Mouse (Mus musculus): ENCODE data around the gene Ehd4. TPM values are rescaled to one million over a fixed set of nuclear protein-coding genes. Genes with fewer than 3 reads are reported as not detected.

Gene Ehd4
- polyA plus RNA-seq, 1 experiment from 2014 or later, result 67.6 TPM

GRCm38 (mm10) chr2:120149634-120150033 is 4.8 kb downstream of the Ehd4 start:
- DNase-seq (ENCODE audit: low spot score), result no peak
- 89% methylated on average over 7 of the region's 7 CpGs for WGBS
- Histone ChIP-seq H3K9ac (ENCODE audit: low read depth, low read length) (no peak overlapping the region), H3K4me1 (replicated peaks; ENCODE audit: insufficient read depth, low read length) (peaks cover 8% of the 10 kb centered on the region; the same call in 1 of the 2 replicates), H3K36me3 (ENCODE audit: insufficient read depth, low read length) (no peaks in the 10 kb centered on the region), H3K27me3 (ENCODE audit: insufficient read depth, low read length) (no peaks in the 10 kb centered on the region), H3K27ac (no peak overlapping the region), H3K9me3 (replicated peaks; ENCODE audit: low read length) (no peaks in the 10 kb centered on the region), H3K4me2 (ENCODE audit: low read length) (no peak overlapping the region), H3K4me3 (replicated peaks; ENCODE audit: low read depth, low read length) (no peak overlapping the region)
- TF ChIP-seq CTCF (IDR thresholded peaks at IDR 0.05; ENCODE audit: low read depth), result no peak
- no peak for ATAC-seq (replicated peaks; ENCODE audit: low FRiP score, low read depth)

GRCm38 (mm10) chr2:120147999-120148398 is 6.4 kb downstream of the Ehd4 start:
- Histone ChIP-seq H3K4me3 (replicated peaks; ENCODE audit: low read depth, low read length) (no peak overlapping the region), H3K27ac (no peak overlapping the region), H3K4me1 (replicated peaks; ENCODE audit: insufficient read depth, low read length) (no peaks in the 10 kb centered on the region), H3K27me3 (ENCODE audit: insufficient read depth, low read length) (no peaks in the 10 kb centered on the region), H3K4me2 (ENCODE audit: low read length) (no peak overlapping the region), H3K36me3 (ENCODE audit: insufficient read depth, low read length) (no peaks in the 10 kb centered on the region), H3K9me3 (replicated peaks; ENCODE audit: low read length) (no peaks in the 10 kb centered on the region), H3K9ac (ENCODE audit: low read depth, low read length) (no peak overlapping the region)
- ATAC-seq (replicated peaks; ENCODE audit: low FRiP score, low read depth) (no peak), DNase-seq (ENCODE audit: low spot score) (no peak)
- 60% methylated on average over 3 of the region's 3 CpGs for WGBS
- TF ChIP-seq CTCF (IDR thresholded peaks at IDR 0.05; ENCODE audit: low read depth), result no peak

- DNase-seq (ENCODE audit: low spot score), result no peak
- Histone ChIP-seq H3K9ac (ENCODE audit: low read depth, low read length) (no peak overlapping the region), H3K9me3 (replicated peaks; ENCODE audit: low read length) (no peaks in the 10 kb centered on the region), H3K4me2 (ENCODE audit: low read length) (no peak overlapping the region), H3K4me1 (replicated peaks; ENCODE audit: insufficient read depth, low read length) (no peaks in the 10 kb centered on the region), H3K27ac (no peak overlapping the region), H3K27me3 (ENCODE audit: insufficient read depth, low read length) (no peaks in the 10 kb centered on the region), H3K4me3 (replicated peaks; ENCODE audit: low read depth, low read length) (no peak overlapping the region), H3K36me3 (ENCODE audit: insufficient read depth, low read length) (no peaks in the 10 kb centered on the region)
- no peak for TF ChIP-seq CTCF (IDR thresholded peaks at IDR 0.05; ENCODE audit: low read depth)
- 36% methylated on average over 2 of the region's 2 CpGs for WGBS
- no peak for ATAC-seq (replicated peaks; ENCODE audit: low FRiP score, low read depth)
Measured at GRCm38 (mm10) chr2:120147364-120147763, 7.0 kb downstream of the Ehd4 start.

- Histone ChIP-seq H3K9me3 (replicated peaks; ENCODE audit: low read length) (no peaks in the 10 kb centered on the region), H3K9ac (ENCODE audit: low read depth, low read length) (no peak overlapping the region), H3K4me2 (ENCODE audit: low read length) (no peak overlapping the region), H3K36me3 (ENCODE audit: insufficient read depth, low read length) (no peaks in the 10 kb centered on the region), H3K27me3 (ENCODE audit: insufficient read depth, low read length) (no peaks in the 10 kb centered on the region), H3K4me1 (replicated peaks; ENCODE audit: insufficient read depth, low read length) (no peaks in the 10 kb centered on the region), H3K4me3 (replicated peaks; ENCODE audit: low read depth, low read length) (no peak overlapping the region), H3K27ac (no peak overlapping the region)
- no peak for DNase-seq (ENCODE audit: low spot score)
- ATAC-seq (replicated peaks; ENCODE audit: low FRiP score, low read depth), result no peak
- no peak for TF ChIP-seq CTCF (IDR thresholded peaks at IDR 0.05; ENCODE audit: low read depth)
- whole genome bisulfite sequencing, result 60% methylated on average over 2 of the region's 2 CpGs
Measured at GRCm38 (mm10) chr2:120146543-120146942, 7.9 kb downstream of the Ehd4 start.

- Histone ChIP-seq H3K4me3 (replicated peaks; ENCODE audit: low read depth, low read length) (no peak overlapping the region), H3K9ac (ENCODE audit: low read depth, low read length) (no peak overlapping the region), H3K4me1 (replicated peaks; ENCODE audit: insufficient read depth, low read length) (no peaks in the 10 kb centered on the region), H3K27ac (no peak overlapping the region), H3K36me3 (ENCODE audit: insufficient read depth, low read length) (no peaks in the 10 kb centered on the region), H3K4me2 (ENCODE audit: low read length) (no peak overlapping the region), H3K27me3 (ENCODE audit: insufficient read depth, low read length) (no peaks in the 10 kb centered on the region), H3K9me3 (replicated peaks; ENCODE audit: low read length) (no peaks in the 10 kb centered on the region)
- TF ChIP-seq CTCF (IDR thresholded peaks at IDR 0.05; ENCODE audit: low read depth), result no peak
- DNase-seq (ENCODE audit: low spot score) (no peak), ATAC-seq (replicated peaks; ENCODE audit: low FRiP score, low read depth) (no peak)
- 83% methylated on average over 4 of the region's 4 CpGs for WGBS
Measured at GRCm38 (mm10) chr2:120144390-120144789, 10.0 kb downstream of the Ehd4 start.

- no peaks in the 10 kb centered on the region for H3K4me1 ChIP-seq (replicated peaks; ENCODE audit: insufficient read depth, low read length)
- ATAC-seq (replicated peaks; ENCODE audit: low FRiP score, low read depth) (no peak), DNase-seq (ENCODE audit: low spot score) (no peak)
- WGBS, result 68% methylated on average over 5 of the region's 5 CpGs
- no peak overlapping the region for H3K4me2 ChIP-seq (ENCODE audit: low read length)
- no peak overlapping the region for H3K27ac ChIP-seq
- no peaks in the 10 kb centered on the region for H3K36me3 ChIP-seq (ENCODE audit: insufficient read depth, low read length)
- H3K27me3 ChIP-seq (ENCODE audit: insufficient read depth, low read length), result no peaks in the 10 kb centered on the region
- no peak overlapping the region for H3K4me3 ChIP-seq (replicated peaks; ENCODE audit: low read depth, low read length)
- TF ChIP-seq CTCF (IDR thresholded peaks at IDR 0.05; ENCODE audit: low read depth), result no peak
- no peaks in the 10 kb centered on the region for H3K9me3 ChIP-seq (replicated peaks; ENCODE audit: low read length)
- no peak overlapping the region for H3K9ac ChIP-seq (ENCODE audit: low read depth, low read length)
Measured at GRCm38 (mm10) chr2:120142336-120142735, 12.1 kb downstream of the Ehd4 start.

- Histone ChIP-seq H3K4me3 (replicated peaks; ENCODE audit: low read depth, low read length) (no peak overlapping the region), H3K9ac (ENCODE audit: low read depth, low read length) (no peak overlapping the region), H3K4me2 (ENCODE audit: low read length) (no peak overlapping the region), H3K27me3 (ENCODE audit: insufficient read depth, low read length) (no peaks in the 10 kb centered on the region), H3K9me3 (replicated peaks; ENCODE audit: low read length) (no peaks in the 10 kb centered on the region), H3K36me3 (ENCODE audit: insufficient read depth, low read length) (no peaks in the 10 kb centered on the region), H3K27ac (no peak overlapping the region), H3K4me1 (replicated peaks; ENCODE audit: insufficient read depth, low read length) (no peaks in the 10 kb centered on the region)
- DNase-seq (ENCODE audit: low spot score) (no peak), ATAC-seq (replicated peaks; ENCODE audit: low FRiP score, low read depth) (no peak)
- 90% methylated on average over 1 of the region's 1 CpGs for WGBS
- no peak for TF ChIP-seq CTCF (IDR thresholded peaks at IDR 0.05; ENCODE audit: low read depth)
Measured at GRCm38 (mm10) chr2:120141671-120142070, 12.7 kb downstream of the Ehd4 start.
